In the genomic region with DNA sequence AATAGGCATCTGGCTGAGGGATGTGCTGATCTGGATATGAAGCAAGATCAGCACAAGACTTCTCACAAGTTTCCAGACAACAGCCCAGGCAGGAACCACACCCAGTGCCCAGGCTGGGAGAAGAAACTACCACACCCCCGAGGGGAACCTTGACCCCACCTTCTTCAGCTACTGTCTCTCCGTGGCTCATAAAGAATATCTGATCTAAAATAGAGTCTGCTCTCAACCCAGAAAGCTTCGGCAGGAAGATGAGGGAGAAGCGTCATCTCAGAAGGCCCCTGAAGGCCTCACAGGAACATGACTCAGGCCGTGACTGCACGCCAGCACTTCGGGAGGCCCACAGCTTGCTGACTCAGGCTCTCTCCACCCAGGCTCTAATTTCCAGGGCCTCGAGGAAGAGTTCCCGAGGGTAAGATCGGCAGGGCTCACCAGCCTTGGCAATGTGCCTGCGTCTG, we compare ENCODE assay signal across 8 mouse cellular contexts. TPM values are rescaled to one million over a fixed set of nuclear protein-coding genes. Genes with fewer than 3 reads are reported as not detected.
DNase-seq lines count a peak whose midpoint lies in the region; ATAC-seq and TF ChIP-seq lines count a peak whose summit lies in the region.

No protein-coding gene starts in this region.

- TF ChIP-seq EP300 in CH12.LX (IDR thresholded peaks at IDR 0.05; ENCODE audit: low read length), result no peak

- ATAC-seq in Patski, result peak; percentile 64
- no peak; the same call in 1 of the 2 replicates for ATAC-seq in intestine, embryonic 14.5 days (replicated peaks; ENCODE audit: low FRiP score, low TSS enrichment, low read depth)
- peak; percentile 89 for ATAC-seq in liver, embryonic 13.5 days (ENCODE audit: low read depth)

- H3K4me1 ChIP-seq in CH12.LX (ENCODE audit: control insufficient read depth in 1 of 2, insufficient read depth in 2 of 2), result 0 out of 4 replicates have a peak, but pooled peaks cover 0 to 6% of the 10 kb centered on the region in 2 experiments
- peaks cover 28% of the 10 kb centered on the region for H3K4me1 ChIP-seq in intestine, embryonic 14.5 days (replicated peaks; ENCODE audit: control insufficient read depth, insufficient read depth, low read length)
- H3K4me1 ChIP-seq in liver, embryonic 13.5 days (replicated peaks), result peaks cover 83% of the 10 kb centered on the region
- H3K4me1 ChIP-seq in small intestine, adult 2 months (ENCODE audit: control insufficient read depth, insufficient read depth, insufficient read length, low read length), result peaks cover 19% of the 10 kb centered on the region; the same call in 1 of the 2 replicates
- no peaks in the 10 kb centered on the region for H3K4me1 ChIP-seq in thymus, adult 2 months (replicated peaks; ENCODE audit: control insufficient read depth, insufficient read depth, low read length)

- 25% methylated on average over 11 of the region's 11 CpGs for WGBS in intestine, embryonic 14.5 days
- whole genome bisulfite sequencing in liver, embryonic 13.5 days (ENCODE audit: insufficient replicate concordance), result 11% methylated on average over 11 of the region's 11 CpGs
- 8% methylated on average over 11 of the region's 11 CpGs for WGBS in small intestine, adult 2 months
- 37% methylated on average over 11 of the region's 11 CpGs for WGBS in thymus, adult 2 months

- in situ Hi-C loops in CH12.LX (cut with MboI; ENCODE audit: low pct_ligation_motif_present, low pct_unique_long_range_greater_than_20kb, low sequenced_read_pairs), result no loop called here
- in situ Hi-C loops in Patski (cut with MboI; ENCODE audit: low pct_unique_long_range_greater_than_20kb), result loop anchor here (5.0 kb wide), 1 partner anchor 129 kb away; no protein-coding TSS in a partner anchor

- H3K27me3 ChIP-seq in CH12.LX (replicated peaks) (peaks cover 70% of the 10 kb centered on the region), Patski (no peaks in the 10 kb centered on the region)
- H3K27me3 ChIP-seq in intestine, embryonic 14.5 days (replicated peaks; ENCODE audit: control insufficient read depth, insufficient read depth, low read length), result no peaks in the 10 kb centered on the region
- no peaks in the 10 kb centered on the region for H3K27me3 ChIP-seq in liver, embryonic 13.5 days
- H3K27me3 ChIP-seq in small intestine, adult 2 months (ENCODE audit: control insufficient read depth, insufficient read depth, low read length), result no peaks in the 10 kb centered on the region
- no peaks in the 10 kb centered on the region for H3K27me3 ChIP-seq in thymus, adult 2 months (ENCODE audit: control insufficient read depth, insufficient read depth, low read length)

- no peak overlapping the region for H3K4me3 ChIP-seq in CH12.LX (replicated peaks in 1 of 3; ENCODE audit: low read depth in 2 of 3, low read length in 2 of 3, poor library complexity in 1 of 3)
- no peak overlapping the region for H3K4me3 ChIP-seq in intestine, embryonic 14.5 days (ENCODE audit: low read depth, low read length)
- H3K4me3 ChIP-seq in liver, embryonic 13.5 days (replicated peaks), result peak overlapping the region; percentile 47
- H3K4me3 ChIP-seq in small intestine, adult 2 months (ENCODE audit: low read depth, low read length), result no peak overlapping the region
- H3K4me3 ChIP-seq in thymus, adult 2 months (ENCODE audit: control insufficient read depth, insufficient read depth, low read length), result no peak overlapping the region

- H3K27ac ChIP-seq in CH12.LX (ENCODE audit: insufficient read depth, low read depth), result no peak overlapping the region
- peak overlapping the region; percentile 12 for H3K27ac ChIP-seq in intestine, embryonic 14.5 days (ENCODE audit: low read depth)
- peak overlapping the region; percentile 95 for H3K27ac ChIP-seq in liver, embryonic 13.5 days
- H3K27ac ChIP-seq in small intestine, adult 2 months (ENCODE audit: insufficient read depth, low read depth, low read length), result peak overlapping the region; percentile 61
- no peak overlapping the region for H3K27ac ChIP-seq in thymus, adult 2 months (ENCODE audit: control insufficient read depth, insufficient read depth, low read length)

- no peak overlapping the region for H3K4me2 ChIP-seq in CH12.LX (ENCODE audit: insufficient read depth, low read depth, poor library complexity, severe bottlenecking)
- H3K4me2 ChIP-seq in intestine, embryonic 14.5 days (ENCODE audit: low read length), result no peak overlapping the region
- peak overlapping the region; percentile 68 for H3K4me2 ChIP-seq in liver, embryonic 13.5 days

- H3K9ac ChIP-seq in CH12.LX (ENCODE audit: insufficient read depth, low read depth), result no peak overlapping the region
- no peak overlapping the region for H3K9ac ChIP-seq in intestine, embryonic 14.5 days (ENCODE audit: low read length)
- peak overlapping the region; percentile 77 for H3K9ac ChIP-seq in liver, embryonic 13.5 days

- H3K36me3 ChIP-seq in CH12.LX (replicated peaks in 1 of 2; ENCODE audit: control insufficient read depth in 1 of 2, insufficient read depth in 1 of 2, low read length in 1 of 2), result no peaks in the 10 kb centered on the region
- H3K36me3 ChIP-seq in intestine, embryonic 14.5 days (ENCODE audit: control insufficient read depth, insufficient read depth, low read length), result no peaks in the 10 kb centered on the region
- H3K36me3 ChIP-seq in liver, embryonic 13.5 days, result no peaks in the 10 kb centered on the region
- no peaks in the 10 kb centered on the region for H3K36me3 ChIP-seq in small intestine, adult 2 months (ENCODE audit: control insufficient read depth, insufficient read depth, low read length)
- no peaks in the 10 kb centered on the region for H3K36me3 ChIP-seq in thymus, adult 2 months (ENCODE audit: control insufficient read depth, insufficient read depth, low read length)

- no peak for TF ChIP-seq RAD21 in CH12.LX (IDR thresholded peaks at IDR 0.05; ENCODE audit: low read depth, low read length)

- no peak for TF ChIP-seq POLR2A in CH12.LX (IDR thresholded peaks at IDR 0.05; ENCODE audit: low read depth, low read length)
- TF ChIP-seq POLR2A in small intestine, adult 2 months (IDR thresholded peaks at IDR 0.05; ENCODE audit: low read depth, low read length), result no peak
- no peak for TF ChIP-seq POLR2A in thymus, adult 2 months (IDR thresholded peaks at IDR 0.05; ENCODE audit: control insufficient read depth, extremely low read depth, insufficient read depth, low read length, poor library complexity)

- no peak for DNase-seq in CH12.LX (ENCODE audit: extremely low read depth)
- DNase-seq in Patski (ENCODE audit: low read depth, low spot score), result peak; percentile 87
- peak; percentile 80 for DNase-seq in gastrocnemius, adult 18-20 months (ENCODE audit: low spot score)
- peak; percentile 61 for DNase-seq in intestine, embryonic 14.5 days (ENCODE audit: low spot score)
- DNase-seq in liver, embryonic 13.5 days, result peak; percentile 78
- DNase-seq in thymus, postnatal 10 days (ENCODE audit: low spot score in 2 of 2), result no peak
- no peak for DNase-seq in thymus, adult 2 months

- POLR2A ChIA-PET in Patski (lab: Charles Lee), result no interaction called here

- no peak for TF ChIP-seq CTCF in CH12.LX (conservative IDR thresholded peaks at IDR 0.05 in 1 of 2, IDR thresholded peaks at IDR 0.05 in 1 of 2; ENCODE audit: low read depth in 2 of 2, low read length in 2 of 2)
- TF ChIP-seq CTCF in Patski (IDR thresholded peaks at IDR 0.05), result no peak
- no peak for TF ChIP-seq CTCF in small intestine, adult 2 months (IDR thresholded peaks at IDR 0.05; ENCODE audit: extremely low read depth, insufficient read length, insufficient replicate concordance, low read depth, low read length)
- TF ChIP-seq CTCF in thymus, adult 2 months (IDR thresholded peaks at IDR 0.05; ENCODE audit: borderline replicate concordance, control insufficient read depth, extremely low read depth, insufficient read depth, low read length, poor library complexity), result no peak

- CTCF ChIA-PET in Patski (lab: Charles Lee), result interaction anchor here (1.3 kb wide), 1 partner anchor 81 kb away, joined by 3 read pairs; no protein-coding TSS in a partner anchor

- dilution Hi-C loops in CH12.LX (cut with MboI; ENCODE audit: extremely low pct_ligation_motif_present, extremely low pct_unique_long_range_greater_than_20kb, low sequenced_read_pairs), result no loop called here

- H3K9me3 ChIP-seq in CH12.LX (replicated peaks; ENCODE audit: low read length), result peaks cover 6% of the 10 kb centered on the region
- no peaks in the 10 kb centered on the region for H3K9me3 ChIP-seq in intestine, embryonic 14.5 days (ENCODE audit: control insufficient read depth, low read length)
- H3K9me3 ChIP-seq in liver, embryonic 13.5 days (replicated peaks), result no peaks in the 10 kb centered on the region

- no peaks in the 10 kb centered on the region for H3K79me2 ChIP-seq in CH12.LX (replicated peaks; ENCODE audit: control insufficient read depth, extremely low read depth, insufficient read depth, poor library complexity, severe bottlenecking)

TF ChIP-seq in CH12.LX, 34 proteins besides CTCF, POLR2A, EP300 and RAD21:
- TF ChIP-seq USF2 (conservative IDR thresholded peaks at IDR 0.05; ENCODE audit: low read depth, low read length), result no peak
- TF ChIP-seq IRF4 (IDR thresholded peaks at IDR 0.05; ENCODE audit: low read depth, low read length), result no peak
- no peak for TF ChIP-seq JUN (IDR thresholded peaks at IDR 0.05; ENCODE audit: insufficient read depth, low read depth, low read length)
- TF ChIP-seq ELF1 (IDR thresholded peaks at IDR 0.05; ENCODE audit: low read depth, low read length), result no peak
- peak; percentile 36 for TF ChIP-seq BHLHE40 (IDR thresholded peaks at IDR 0.05; ENCODE audit: low read depth, low read length)

RNA-seq across cellular contexts. Expression of a gene that starts 44.8 kb away (rescaled TPM):
- total RNA-seq in CH12.LX (2012; rRNA removed) (14.3 and 14.5 TPM in 2 replicates), CH12.LX (2014; rRNA removed) (0.17 and 0.30 TPM in 2 replicates)
- polyA plus RNA-seq in CH12.LX (2012; ENCODE audit: insufficient read length, low read depth) (0.75 and 1.7 TPM in 2 replicates), Patski (2021) (449 TPM)
- 1 to 10 TPM; 5.2 to 6.6 TPM for total RNA-seq in gastrocnemius, adult 18-20 months (2021)
- 54.8 and 58.2 TPM in 2 replicates for polyA plus RNA-seq in intestine, embryonic 14.5 days (2014; fragmentation: Nextera tagmentation; extraction: Ambion mirVana)
- polyA plus RNA-seq in liver, embryonic 13.5 days (2015; fragmentation: Nextera tagmentation; extraction: Ambion mirVana), result 29.7 and 36.3 TPM in 2 replicates
- polyA plus RNA-seq in small intestine, adult 2 months (2012; rRNA removed), result 27.1 and 35.2 TPM in 2 replicates
- 19.8 and 20.7 TPM in 2 replicates for polyA plus RNA-seq in thymus, adult 2 months (2012; rRNA removed)

RNA-seq across cellular contexts. Expression of a gene that starts 47.9 kb away (rescaled TPM):
- total RNA-seq in CH12.LX (2012; rRNA removed), result 23.4 and 23.7 TPM in 2 replicates
- total RNA-seq in CH12.LX (2014; rRNA removed), result 11.9 and 13.6 TPM in 2 replicates
- 16.5 and 22.0 TPM in 2 replicates for polyA plus RNA-seq in CH12.LX (2012; ENCODE audit: insufficient read length, low read depth)
- 121 TPM for polyA plus RNA-seq in Patski (2021)
- total RNA-seq in gastrocnemius, adult 18-20 months (2021), result 10 to 100 TPM; 19.3 to 22.1 TPM
- 108 and 111 TPM in 2 replicates for polyA plus RNA-seq in intestine, embryonic 14.5 days (2014; fragmentation: Nextera tagmentation; extraction: Ambion mirVana)
- 29.7 and 30.2 TPM in 2 replicates for polyA plus RNA-seq in liver, embryonic 13.5 days (2015; fragmentation: Nextera tagmentation; extraction: Ambion mirVana)
- polyA plus RNA-seq in small intestine, adult 2 months (2012; rRNA removed), result 24.1 and 30.4 TPM in 2 replicates
- 50.4 and 60.0 TPM in 2 replicates for polyA plus RNA-seq in thymus, adult 2 months (2012; rRNA removed)

Comparison
In these comparisons a context has a peak if more than half of its experiments do, and no peak if none do; other contexts are left out.
1. DNase-seq: peak in Patski (single experiment), gastrocnemius, adult 18-20 months (single experiment), intestine, embryonic 14.5 days (single experiment) and liver, embryonic 13.5 days (single experiment); none in CH12.LX (single experiment), thymus, postnatal 10 days (0 of 2) and thymus, adult 2 months (single experiment).
2. H3K27ac ChIP-seq: peak in intestine, embryonic 14.5 days (single experiment), liver, embryonic 13.5 days (single experiment) and small intestine, adult 2 months (single experiment); none in CH12.LX (single experiment) and thymus, adult 2 months (single experiment).